Mouse (Mus musculus) frontal cortex, postnatal 36 days (tissue): Measurements from ENCODE around the gene Tbc1d7.

Experiments used
- DNase-seq, 2 experiments: peaks; one replicate each; pipeline ENCODE4 v3.0.0; 2022; ENCODE audit warnings: low spot score in 2 of 2

The Tbc1d7 gene

GRCm38 (mm10) chr13:43134468-43134867 lies 36.8 kb downstream of the Tbc1d7 start:
- DNase-seq, result no peak

- DNase-seq, result no peak
Measured at GRCm38 (mm10) chr13:43133400-43133799, 37.9 kb downstream of the Tbc1d7 start.

DNA sequence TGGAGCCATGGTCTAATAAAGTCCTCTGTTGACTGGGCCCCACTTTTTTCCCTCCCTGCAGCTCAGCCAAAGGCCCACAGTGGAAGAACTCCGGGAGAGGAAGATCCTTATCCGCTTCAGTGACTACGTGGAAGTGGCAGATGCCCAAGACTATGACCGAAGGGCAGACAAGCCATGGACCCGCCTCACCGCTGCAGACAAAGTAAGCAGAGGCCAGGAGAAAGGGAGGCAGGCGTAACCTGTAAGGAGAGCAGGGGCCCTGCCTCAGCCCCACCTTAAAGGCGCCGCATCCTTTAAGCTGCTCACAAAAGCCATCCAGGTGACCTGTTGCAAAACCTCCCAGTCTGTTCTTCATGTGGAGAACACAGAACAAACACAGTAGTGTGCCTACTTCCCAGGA lies 38.4 kb downstream of the Tbc1d7 start:
- no peak for DNase-seq

- no peak for DNase-seq
Measured at GRCm38 (mm10) chr13:43131741-43132191, 39.5 kb downstream of the Tbc1d7 start.

GRCm38 (mm10) chr13:43130161-43130560 lies 41.1 kb downstream of the Tbc1d7 start:
- no peak for DNase-seq

DNA sequence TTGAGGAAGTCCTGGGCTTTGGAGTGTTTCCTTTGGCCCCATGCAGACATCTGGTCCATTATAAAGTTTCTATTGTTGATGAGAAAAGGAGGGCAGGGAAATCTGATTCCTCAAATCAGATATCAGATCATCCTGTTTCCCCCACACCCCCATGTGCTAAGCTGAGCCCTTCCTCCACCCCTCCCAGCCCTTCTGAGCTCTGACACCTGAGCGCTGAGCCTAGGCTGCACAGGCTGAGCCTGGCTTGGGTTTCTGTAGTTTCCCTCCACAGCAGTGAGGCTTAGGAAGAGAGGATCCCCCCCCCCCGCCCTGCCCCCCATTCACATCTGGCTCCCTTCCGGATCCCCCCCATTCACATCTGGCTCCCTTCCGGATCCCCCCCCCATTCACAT lies 46.6 kb downstream of the Tbc1d7 start:
- no peak for DNase-seq

DNA sequence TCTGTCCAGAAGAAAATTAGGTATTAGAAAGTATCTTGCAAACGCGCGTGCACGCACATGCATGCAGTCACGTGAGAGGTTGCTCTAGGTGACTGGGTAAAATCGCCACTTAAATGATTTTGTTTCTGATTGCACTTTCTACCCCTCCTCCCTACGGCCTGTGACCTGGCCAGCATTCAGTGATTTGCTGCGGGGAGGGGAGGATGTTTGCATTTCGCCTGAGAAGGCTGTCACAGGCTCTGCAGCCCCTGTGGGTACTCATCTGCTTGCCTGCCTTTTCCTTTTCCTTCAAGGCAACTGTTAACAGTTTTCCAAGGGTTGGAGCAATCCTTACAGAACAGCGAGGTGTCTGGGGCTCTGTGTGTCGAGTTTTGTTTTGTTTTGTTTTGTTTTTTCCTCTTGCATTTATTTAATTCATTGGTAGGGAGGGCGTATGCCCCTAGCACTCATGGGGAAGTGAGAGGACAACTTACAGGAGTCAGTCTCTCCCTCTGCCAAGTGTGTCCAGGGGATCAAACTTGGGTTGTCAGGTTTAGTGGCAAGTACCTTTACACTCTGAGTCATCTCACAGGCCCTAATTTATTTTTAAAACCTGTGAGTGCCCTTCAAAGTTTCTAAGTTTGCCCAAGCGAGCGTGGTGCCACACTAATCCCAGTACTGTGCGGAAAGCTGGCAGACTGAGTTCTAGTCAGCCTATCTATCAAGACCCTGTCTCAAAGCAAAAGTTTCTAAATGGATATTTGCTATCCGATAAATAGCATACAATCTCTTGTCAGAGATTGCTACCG lies 47.2 kb downstream of the Tbc1d7 start:
- DNase-seq, result no peak

DNA sequence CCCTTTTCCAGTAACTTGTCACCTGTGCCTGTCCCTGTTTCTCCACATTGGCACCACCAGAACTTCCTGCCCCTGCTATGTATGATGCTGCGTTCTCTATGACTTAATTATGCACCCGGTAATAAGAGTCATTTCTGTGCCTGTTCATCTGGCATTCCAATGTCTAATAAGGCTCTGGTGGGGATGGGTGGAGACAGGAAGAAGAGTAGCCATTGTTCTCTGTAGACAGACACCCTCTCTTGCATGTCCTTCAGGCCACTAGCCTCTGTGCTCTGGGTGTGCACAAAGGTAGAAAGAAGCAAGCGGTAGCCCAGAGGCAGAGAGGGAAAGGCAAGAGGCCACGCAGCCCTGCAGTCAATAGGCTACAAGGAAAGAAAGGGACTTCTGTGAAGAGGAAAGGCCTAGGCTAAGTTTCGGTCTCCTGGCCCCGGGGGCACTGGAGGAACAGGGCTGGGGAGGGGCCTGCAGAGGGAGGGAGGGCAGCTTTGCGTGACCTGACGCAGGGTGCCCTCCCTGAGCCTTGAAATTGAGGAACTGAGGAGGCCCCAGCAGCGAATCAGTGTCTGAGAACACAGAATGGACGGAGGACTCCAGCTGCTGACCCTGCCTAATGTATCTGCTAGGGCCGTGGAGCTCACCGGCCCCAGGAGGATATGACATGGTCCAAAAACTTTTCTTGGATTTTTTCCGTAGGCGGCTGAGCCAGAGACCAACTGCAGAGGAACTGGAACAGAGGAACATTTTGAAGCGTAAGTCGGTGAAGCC lies 48.8 kb downstream of the Tbc1d7 start:
- DNase-seq, result no peak

DNA sequence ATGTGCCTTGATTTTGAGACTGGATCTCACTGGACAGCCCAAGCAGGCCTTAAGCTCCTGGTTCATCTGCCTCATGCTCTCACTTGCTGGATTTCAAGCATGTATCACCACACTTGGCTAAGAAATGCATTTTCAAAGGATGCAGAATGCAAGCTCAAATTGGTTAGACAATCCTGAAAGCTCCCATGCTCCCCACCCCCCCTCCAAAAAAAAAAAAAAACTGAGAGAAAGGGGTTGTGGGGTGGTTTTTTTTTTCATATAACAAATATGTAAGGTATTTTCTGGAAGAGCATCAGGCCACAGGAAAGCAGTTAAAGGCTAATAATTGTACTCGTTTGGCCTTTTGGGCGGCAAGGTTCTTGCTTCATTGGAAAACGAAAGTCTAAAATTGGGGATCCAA lies 58.2 kb downstream of the Tbc1d7 start:
- no peak for DNase-seq

- no peak for DNase-seq
Measured at GRCm38 (mm10) chr13:43112707-43113106, 58.6 kb downstream of the Tbc1d7 start.

DNA sequence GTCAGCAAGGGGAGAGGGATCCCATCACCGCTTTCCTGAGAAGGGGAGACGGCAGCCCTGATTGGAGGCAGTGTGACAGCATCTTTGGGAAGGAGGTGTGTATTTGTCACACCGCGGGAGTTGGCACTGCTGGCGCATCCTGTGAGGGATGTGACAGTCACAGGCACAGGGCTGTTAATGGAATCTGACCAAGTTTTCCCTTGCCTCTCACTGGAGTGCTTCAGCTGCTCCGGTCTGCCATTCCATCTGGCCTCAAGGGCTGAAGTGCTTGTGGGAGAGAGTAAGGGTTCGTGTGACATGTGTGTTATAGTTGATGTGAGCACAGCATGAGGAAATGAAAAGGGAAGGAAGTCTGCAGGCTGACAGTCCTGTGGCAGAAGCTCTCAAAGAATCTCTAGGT lies 59.0 kb downstream of the Tbc1d7 start:
- peak; percentile 65 to 69 for DNase-seq

DNA sequence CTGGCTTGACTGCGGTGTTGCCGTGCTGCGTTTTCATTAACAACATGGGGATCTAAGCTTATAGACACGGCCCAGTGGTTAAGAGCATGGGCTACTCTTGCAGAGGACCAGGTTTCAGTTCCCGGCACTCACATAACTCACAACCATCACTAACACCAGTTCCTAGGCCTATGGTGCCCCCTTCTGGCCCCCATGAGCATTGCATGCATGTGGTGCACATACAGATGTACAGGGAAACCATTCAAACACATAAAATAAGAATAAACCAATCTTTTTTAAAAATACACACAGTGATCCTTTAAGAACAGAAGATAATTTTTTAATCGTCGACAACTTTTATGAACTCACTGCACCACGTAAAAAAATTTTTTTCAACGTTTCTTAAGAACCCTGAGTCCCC lies 66.8 kb downstream of the Tbc1d7 start:
- DNase-seq, result no peak

DNA sequence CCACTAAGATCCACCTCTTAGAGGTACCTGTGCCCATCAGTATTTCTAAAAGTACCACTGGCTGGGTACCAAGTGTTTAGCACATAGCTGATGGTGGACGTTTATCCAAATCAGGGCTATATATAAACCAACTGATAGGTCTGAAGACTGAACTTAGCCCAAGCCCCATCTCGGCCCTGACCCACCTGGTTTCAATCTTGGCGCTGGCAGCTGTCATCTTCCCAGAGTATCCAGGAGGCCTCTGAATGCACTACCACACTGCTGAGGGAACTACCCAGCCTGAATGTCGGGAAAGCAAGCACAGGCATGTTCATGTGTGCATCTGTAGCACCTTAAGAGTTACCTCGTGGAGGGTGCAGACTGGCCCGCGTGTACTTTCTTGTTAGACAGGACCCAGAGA lies 68.4 kb downstream of the Tbc1d7 start:
- DNase-seq, result no peak
